Mouse (Mus musculus): ENCODE measurements around the gene Aplf.

- TF ChIP-seq TCF12 (IDR thresholded peaks at IDR 0.05; ENCODE audit: insufficient read depth, poor library complexity, severe bottlenecking) (no peak), MAX (IDR thresholded peaks at IDR 0.05; ENCODE audit: low read depth) (no peak), USF1 (IDR thresholded peaks at IDR 0.05; ENCODE audit: low read depth) (no peak), POLR2A (IDR thresholded peaks at IDR 0.05; ENCODE audit: insufficient read length, low read depth) (no peak), E2F4 (IDR thresholded peaks at IDR 0.05; ENCODE audit: insufficient read depth) (no peak), POLR2AphosphoS2 (IDR thresholded peaks at IDR 0.05; ENCODE audit: insufficient read length, low read depth) (no peak), MYOG (IDR thresholded peaks at IDR 0.05; ENCODE audit: control insufficient read depth in 1 of 3, insufficient read depth in 1 of 3, insufficient read length in 2 of 3, low read depth in 2 of 3) (no peak)
Observed at GRCm38 (mm10) chr6:87581071-87581470, 90.9 kb downstream of the Aplf start.

Data from myocyte (in vitro differentiated cells).